Mouse (Mus musculus): ENCODE data around the gene Spon2. TPM values are rescaled to one million over a fixed set of nuclear protein-coding genes. Genes with fewer than 3 reads are reported as not detected.

Gene Spon2
- polyA plus RNA-seq (2021; fragmentation: Nextera tagmentation): 0.08 TPM in 1 of 2 replicates, not detected in the other
- long read RNA-seq, experiment 1: 0 reads
- long read RNA-seq, experiment 2, partial matches to known transcripts: 0 of 1 reads
- long read RNA-seq, experiment 2, other reads (novel, unspliced or antisense): 0 of 1 reads

GRCm38 (mm10) chr5:33218081-33218480 lies at the start of gene Spon2:
TSS of gene Spon2 (minus strand) at chr5:33218455.

Other genes starting within 250 kb of the Spon2 start
- 994 and 1,110 TPM in 2 replicates for gene Ywhah, start 199.6 kb downstream of the Spon2 start, polyA plus RNA-seq (2021; fragmentation: Nextera tagmentation)
- gene Slc5a1, start 114.2 kb downstream of the Spon2 start, polyA plus RNA-seq (2021; fragmentation: Nextera tagmentation): 0.20 and 0.25 TPM in 2 replicates
- gene Ctbp1, start 56.5 kb upstream of the Spon2 start, polyA plus RNA-seq (2021; fragmentation: Nextera tagmentation): 61.3 and 74.6 TPM in 2 replicates
- 89.1 and 90.8 TPM in 2 replicates for gene Maea, start 117.1 kb upstream of the Spon2 start, polyA plus RNA-seq (2021; fragmentation: Nextera tagmentation)
- gene Uvssa, start 160.1 kb upstream of the Spon2 start, polyA plus RNA-seq (2021; fragmentation: Nextera tagmentation): 1.6 and 2.6 TPM in 2 replicates
- gene Nkx1-1, start 215.5 kb upstream of the Spon2 start, polyA plus RNA-seq (2021; fragmentation: Nextera tagmentation): not detected in 2 replicates